Mouse (Mus musculus) forebrain, postnatal 0 days (tissue): ENCODE results near the gene Bpifb9a. TPM values are rescaled to one million over a fixed set of nuclear protein-coding genes. Genes with fewer than 3 reads are reported as not detected.
A peak's percentile ranks its signal among the peaks of the same experiment; 100 is the strongest.
"Not testable (repeated sequence)": the region's sequence is repeated elsewhere in the genome, so short reads cannot be mapped to it uniquely, and the experiment has no call there.

Experiments used
- ATAC-seq: fragments of 200-750 bp; cut with Nextera tagmentation; 2 replicates; pipeline ENCODE4 v1.8.0; 2017; ENCODE audit warnings: mild to moderate bottlenecking, moderate library complexity
- DNase-seq: peaks from one replicate; pipeline ENCODE4 v3.0.0-alpha.2; 2015
- H3K27ac ChIP-seq: fragments of 300-500 bp; sonication (generic); 2 replicates; pipeline ENCODE4 v1.5.1; 2014; ENCODE audit warnings: low read depth, mild to moderate bottlenecking, antibody characterized with exemption, low read length, moderate library complexity, mixed read lengths
- H3K27me3 ChIP-seq: fragments of 300-500 bp; sonication (generic); 2 replicates; pipeline ENCODE4 v1.6.1; 2014; ENCODE audit warnings: mild to moderate bottlenecking, low read length, mixed read lengths; ENCODE audit not compliant: insufficient read depth
- H3K36me3 ChIP-seq: fragments of 300-500 bp; sonication (generic); 2 replicates; pipeline ENCODE4 v1.6.1; 2014; ENCODE audit warnings: mild to moderate bottlenecking, moderate library complexity; ENCODE audit not compliant: insufficient read depth
- H3K4me1 ChIP-seq: fragments of 300-500 bp; sonication (generic); 2 replicates; pipeline ENCODE4 v1.6.1; 2014; ENCODE audit warnings: antibody characterized with exemption; ENCODE audit not compliant: insufficient read depth
- H3K4me2 ChIP-seq: fragments of 300-500 bp; sonication (generic); 2 replicates; pipeline ENCODE4 v1.6.1; 2014; ENCODE audit warnings: low read depth, mild to moderate bottlenecking, moderate library complexity
- H3K4me3 ChIP-seq: fragments of 300-500 bp; sonication (generic); 2 replicates; pipeline ENCODE4 v1.5.1; 2014; ENCODE audit warnings: low read depth, low read length, mixed read lengths
- H3K9ac ChIP-seq: fragments of 300-500 bp; sonication (generic); 2 replicates; pipeline ENCODE4 v1.6.1; 2014; ENCODE audit warnings: mild to moderate bottlenecking
- H3K9me3 ChIP-seq: fragments of 300-500 bp; sonication (generic); 2 replicates; pipeline ENCODE4 v1.6.1; 2016; ENCODE audit warnings: low read length
- CTCF ChIP-seq: sonication (generic); IDR thresholded peaks from 2 replicates; pipeline ENCODE4 v1.5.1; 2016; ENCODE audit warnings: antibody characterized with exemption, control low read depth, low read depth
- WGBS: fragments of 180-500 bp; shearing (Covaris S2); extraction: QIAGEN DNeasy Blood & Tissue Kit; methylation state at CpG from one replicate; pipeline ENCODE4 v1.1.7; 2014; 5-methylcytosine and 5-hydroxymethylcytosine counted together
- polyA plus RNA-seq: library from polyadenylated mRNA; unstranded; fragments of >200 nt; fragmentation: Nextera tagmentation; extraction: Ambion mirVana; gene quantifications from 2 replicates; pipeline ENCODE4 v1.2.1, GENCODE M21; 2015
- total RNA-seq: library from RNA; depleted of rRNA; stranded (reverse); fragments of >200 nt; gene quantifications from 2 replicates; pipeline ENCODE4 v1.2.3, GENCODE M21; 2014

Gene Bpifb9a
- total and polyA plus RNA-seq, 2 experiments from 2014 or later, result not detected

DNA sequence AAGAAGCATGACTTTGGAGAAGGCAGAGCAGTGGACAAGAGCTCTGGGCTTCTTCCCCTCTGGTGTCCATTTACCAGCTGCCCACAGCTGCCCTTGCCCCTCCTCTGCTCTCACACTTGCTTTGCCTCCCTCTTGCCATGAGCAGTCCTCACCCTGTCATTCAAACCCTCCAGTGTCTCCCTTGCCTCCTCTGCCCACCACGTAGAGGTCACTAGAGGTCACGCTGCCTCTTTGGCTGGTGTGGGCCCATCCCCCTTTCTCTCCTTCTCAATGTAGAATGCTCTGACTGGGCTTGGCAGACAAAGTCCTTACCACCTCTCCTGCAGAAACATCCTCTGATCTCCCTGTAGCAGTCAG lies 33.8 kb upstream of the Bpifb9a start:
- Histone ChIP-seq H3K4me2 (no peak overlapping the region), H3K9ac (no peak overlapping the region), H3K36me3 (no peaks in the 10 kb centered on the region), H3K27ac (no peak overlapping the region), H3K9me3 (no peaks in the 10 kb centered on the region), H3K4me3 (no peak overlapping the region), H3K27me3 (no peaks in the 10 kb centered on the region), H3K4me1 (peaks cover 6% of the 10 kb centered on the region; the same call in 1 of the 2 replicates)
- ATAC-seq (no peak), DNase-seq (no peak)
- no peak for TF ChIP-seq CTCF
- 25% methylated on average over 2 of the region's 2 CpGs for WGBS

DNA sequence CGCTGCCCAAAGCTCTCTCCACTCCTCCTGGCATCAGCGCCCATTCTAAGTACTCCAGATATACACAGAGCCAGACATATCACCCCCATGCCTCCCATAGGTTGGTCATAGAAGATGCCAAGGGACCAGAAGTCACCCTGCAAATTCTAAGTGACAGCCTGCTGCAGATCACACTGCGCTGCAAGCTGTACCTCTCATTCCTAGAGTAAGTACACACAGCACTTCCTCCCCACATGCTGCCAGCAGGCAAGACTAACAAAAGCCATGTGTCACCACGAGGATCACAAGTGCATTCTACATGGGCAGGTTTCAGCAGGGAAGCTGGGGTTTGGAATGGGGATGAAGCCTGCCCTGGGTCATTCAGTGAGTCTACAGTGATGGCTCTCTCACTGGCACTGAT lies 30.7 kb upstream of the Bpifb9a start:
- H3K9me3 ChIP-seq, result no peaks in the 10 kb centered on the region
- ATAC-seq, result no peak
- whole genome bisulfite sequencing, result 73% methylated on average over 4 of the region's 4 CpGs

DNA sequence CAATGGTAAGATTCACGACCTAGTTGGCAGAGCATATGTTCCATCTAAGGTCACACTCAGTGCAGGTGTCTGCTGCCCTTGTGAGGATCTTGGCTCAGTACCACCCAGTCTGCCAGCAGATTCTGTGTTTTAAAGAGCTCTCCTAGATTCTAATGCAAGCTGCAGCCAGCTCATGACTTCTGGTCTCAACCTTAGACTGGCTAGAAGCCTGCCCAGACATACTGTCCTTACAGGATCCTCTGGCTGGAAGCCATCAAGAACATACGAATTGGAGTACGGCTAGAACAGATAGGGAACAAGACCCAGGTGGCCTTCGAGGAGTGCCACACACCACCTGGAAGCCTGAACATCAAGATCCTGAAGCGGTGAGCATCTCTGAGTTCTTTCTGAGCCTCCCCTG lies 29.8 kb upstream of the Bpifb9a start:
- no peak for ATAC-seq
- H3K4me1 ChIP-seq, result peaks cover 6% of the 10 kb centered on the region; the same call in 1 of the 2 replicates
- H3K27ac ChIP-seq, result no peak overlapping the region
- no peak for TF ChIP-seq CTCF
- H3K9ac ChIP-seq, result no peak overlapping the region
- no peaks in the 10 kb centered on the region for H3K9me3 ChIP-seq
- no peaks in the 10 kb centered on the region for H3K27me3 ChIP-seq
- no peak for DNase-seq
- H3K36me3 ChIP-seq, result no peaks in the 10 kb centered on the region
- no peak overlapping the region for H3K4me2 ChIP-seq
- WGBS, result 78% methylated on average over 5 of the region's 5 CpGs
- H3K4me3 ChIP-seq, result no peak overlapping the region

More for the DNA sequence above, 30.7 kb upstream of the Bpifb9a start:
- DNase-seq, result no peak
- TF ChIP-seq CTCF, result no peak
- Histone ChIP-seq H3K9ac (no peak overlapping the region), H3K36me3 (no peaks in the 10 kb centered on the region), H3K27me3 (no peaks in the 10 kb centered on the region), H3K27ac (no peak overlapping the region), H3K4me1 (peaks cover 6% of the 10 kb centered on the region; the same call in 1 of the 2 replicates), H3K4me3 (no peak overlapping the region), H3K4me2 (no peak overlapping the region)

DNA sequence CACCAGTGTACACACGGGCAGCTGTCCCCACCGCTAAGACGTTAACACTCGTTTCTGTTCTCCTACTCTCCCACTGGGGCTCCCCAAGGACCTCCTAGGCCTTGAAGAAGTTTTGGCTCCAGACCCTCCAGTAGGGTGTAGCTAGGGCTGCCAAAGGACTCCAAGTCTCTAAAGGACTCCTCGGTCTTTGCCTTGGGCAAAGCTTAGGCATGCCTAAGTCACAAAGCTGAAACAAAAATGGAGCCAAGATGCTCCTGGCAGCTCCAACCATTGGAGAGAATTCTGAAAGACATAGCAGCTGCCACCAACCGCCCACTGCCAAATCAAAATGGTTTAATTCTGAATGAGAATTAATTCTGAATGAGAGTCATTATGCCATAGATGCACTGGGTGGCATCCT lies 24.2 kb upstream of the Bpifb9a start:
- Histone ChIP-seq H3K4me3 (no peak overlapping the region), H3K27me3 (no peaks in the 10 kb centered on the region), H3K4me2 (no peak overlapping the region), H3K27ac (no peak overlapping the region), H3K4me1 (peaks cover 4% of the 10 kb centered on the region; the same call in 1 of the 2 replicates), H3K9ac (no peak overlapping the region), H3K9me3 (no peaks in the 10 kb centered on the region), H3K36me3 (no peaks in the 10 kb centered on the region)
- peak; percentile 14; the same call in 1 of the 2 replicates for TF ChIP-seq CTCF
- 57% methylated on average over 6 of the region's 6 CpGs for WGBS
- DNase-seq (peak; percentile 80), ATAC-seq (peak; percentile 82)

DNA sequence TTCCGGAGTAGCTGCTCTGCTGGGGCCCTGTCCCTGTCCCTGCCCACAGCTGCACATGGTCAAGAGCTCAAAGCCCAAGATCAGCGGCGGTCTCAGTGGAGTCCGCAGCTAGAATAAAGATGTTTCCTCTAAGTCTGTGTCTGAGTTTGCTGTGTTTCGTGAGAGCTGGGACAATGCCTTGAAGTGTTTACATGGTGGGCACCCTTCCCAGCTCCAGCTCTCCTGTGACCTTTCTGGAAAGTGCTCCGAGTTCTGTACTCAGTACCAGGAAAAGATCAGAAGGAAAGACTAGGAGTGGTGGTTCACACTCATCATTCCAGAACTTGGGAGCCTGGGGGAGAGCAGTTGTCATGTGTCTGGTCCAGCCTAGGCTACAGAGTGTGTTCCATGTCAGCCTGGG lies 16.9 kb upstream of the Bpifb9a start:
- Histone ChIP-seq H3K4me2 (no peak overlapping the region), H3K27me3 (no peaks in the 10 kb centered on the region), H3K27ac (no peak overlapping the region), H3K4me1 (no peaks in the 10 kb centered on the region), H3K9me3 (no peaks in the 10 kb centered on the region), H3K9ac (no peak overlapping the region), H3K36me3 (no peaks in the 10 kb centered on the region), H3K4me3 (no peak overlapping the region)
- WGBS, result 87% methylated on average over 6 of the region's 6 CpGs
- DNase-seq (no peak), ATAC-seq (no peak)
- no peak for TF ChIP-seq CTCF

DNA sequence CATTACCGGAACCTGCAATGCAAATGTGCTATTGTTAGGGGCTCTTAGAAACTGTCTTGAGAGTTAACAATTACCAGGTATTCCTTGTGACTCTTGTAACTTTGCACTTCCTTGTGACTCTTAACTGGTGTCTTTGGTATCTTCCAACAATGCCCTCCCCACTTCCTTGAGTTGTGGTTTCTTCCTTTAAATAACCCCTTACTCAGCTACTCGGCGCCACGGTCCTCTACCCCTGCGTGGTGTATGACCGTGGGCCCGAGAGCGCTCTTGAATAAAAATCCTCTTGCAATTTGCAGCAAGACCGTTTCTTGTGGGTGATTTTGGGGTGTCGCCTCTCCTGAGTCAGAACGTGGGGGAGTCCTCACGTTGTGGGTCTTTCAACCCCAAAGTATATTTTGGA lies 14.9 kb upstream of the Bpifb9a start:
- not testable (repeated sequence) for H3K4me2 ChIP-seq, H3K9ac ChIP-seq, H3K27me3 ChIP-seq, H3K36me3 ChIP-seq, H3K4me3 ChIP-seq, H3K27ac ChIP-seq, DNase-seq, ATAC-seq, H3K4me1 ChIP-seq, H3K9me3 ChIP-seq
- WGBS, result 96% methylated on average over 10 of the region's 12 CpGs

DNA sequence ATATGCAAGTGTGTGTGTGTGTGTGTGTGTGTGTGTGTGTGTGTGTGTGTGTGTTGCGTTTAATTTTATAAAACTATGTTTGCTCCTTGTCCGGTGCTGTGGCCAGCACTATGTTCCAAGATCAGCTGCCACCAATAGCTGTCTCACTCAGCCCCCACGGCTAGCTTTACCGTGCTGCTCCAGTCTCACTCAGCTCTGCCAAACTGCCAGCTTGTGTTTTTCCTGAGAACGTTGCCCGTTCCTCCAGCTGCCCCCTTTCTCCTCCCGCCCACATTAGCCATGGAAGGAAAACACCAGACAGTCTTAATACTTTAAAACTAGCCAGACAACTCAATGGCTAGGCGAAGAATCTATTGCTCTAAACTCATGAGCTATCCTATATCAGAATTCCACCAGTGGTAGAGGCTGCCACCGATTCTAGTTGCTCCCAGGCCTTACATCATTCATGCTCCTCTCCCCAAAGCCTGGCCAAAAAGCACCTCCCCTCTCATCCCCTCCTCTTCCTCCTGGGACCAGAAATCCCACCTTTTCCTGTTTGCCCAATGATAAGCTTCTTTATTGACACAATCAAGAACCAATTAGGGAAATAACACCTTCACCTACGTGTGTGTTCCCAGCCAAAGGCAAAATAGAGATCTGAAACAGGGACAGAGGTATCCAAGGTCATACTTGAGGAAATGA lies 14.2 kb upstream of the Bpifb9a start:
- H3K4me2 ChIP-seq, result no peak overlapping the region

More for the DNA sequence above, 14.2 kb upstream of the Bpifb9a start:
- no peaks in the 10 kb centered on the region for H3K27me3 ChIP-seq
- peak; percentile 42 for DNase-seq
- no peak for TF ChIP-seq CTCF
- H3K27ac ChIP-seq, result no peak overlapping the region
- no peaks in the 10 kb centered on the region for H3K4me1 ChIP-seq
- H3K4me3 ChIP-seq, result no peak overlapping the region
- no peaks in the 10 kb centered on the region for H3K9me3 ChIP-seq
- WGBS, result 69% methylated on average over 10 of the region's 10 CpGs
- no peak overlapping the region for H3K9ac ChIP-seq
- ATAC-seq, result peak; percentile 25; the same call in 1 of the 2 replicates
- no peaks in the 10 kb centered on the region for H3K36me3 ChIP-seq
